Mouse (Mus musculus): ENCODE measurements around the gene Olfr134. TPM values are rescaled to one million over a fixed set of nuclear protein-coding genes. Genes with fewer than 3 reads are reported as not detected.

Gene Olfr134
- polyA plus RNA-seq (2012; fragmentation: generic; extraction: Trizol) = not detected

GRCm38 (mm10) chr17:38171088-38171487 is at the start of gene Olfr134:
Gene Olfr134, plus strand, starts transcription at chr17:38171388.

GRCm38 (mm10) chr17:38134426-38134825 is 36.8 kb upstream of the Olfr134 start, which contains the start of gene Olfr132:
Gene Olfr132, minus strand, starts transcription at chr17:38134526.

GRCm38 (mm10) chr17:38144981-38145380 is 26.2 kb upstream of the Olfr134 start, which contains the start of gene Olfr133:
Gene Olfr133, plus strand, starts transcription at chr17:38145281.

GRCm38 (mm10) chr17:38204035-38204434 is 32.8 kb downstream of the Olfr134 start, which contains the start of gene Olfr135:
Gene Olfr135, plus strand, starts transcription at chr17:38204335.

Other genes starting within 250 kb of the Olfr134 start
- gene Olfr761, start 218.3 kb upstream of the Olfr134 start, polyA plus RNA-seq (2012; fragmentation: generic; extraction: Trizol) = not detected
- not detected for gene Olfr129, start 111.3 kb upstream of the Olfr134 start, polyA plus RNA-seq (2012; fragmentation: generic; extraction: Trizol)
- not detected for gene Olfr130, start 107.5 kb upstream of the Olfr134 start, polyA plus RNA-seq (2012; fragmentation: generic; extraction: Trizol)
- gene Olfr131, start 82.7 kb upstream of the Olfr134 start, polyA plus RNA-seq (2012; fragmentation: generic; extraction: Trizol) = not detected
- gene Olfr132, start 36.9 kb upstream of the Olfr134 start, polyA plus RNA-seq (2012; fragmentation: generic; extraction: Trizol) = not detected
- gene Olfr133, start 26.1 kb upstream of the Olfr134 start, polyA plus RNA-seq (2012; fragmentation: generic; extraction: Trizol) = not detected
- gene Olfr135, start 32.9 kb downstream of the Olfr134 start, polyA plus RNA-seq (2012; fragmentation: generic; extraction: Trizol) = not detected
- gene Olfr138, start 89.6 kb downstream of the Olfr134 start, polyA plus RNA-seq (2012; fragmentation: generic; extraction: Trizol) = not detected
- gene Olfr137, start 136.2 kb downstream of the Olfr134 start, polyA plus RNA-seq (2012; fragmentation: generic; extraction: Trizol) = not detected
- gene Olfr136, start 158.4 kb downstream of the Olfr134 start, polyA plus RNA-seq (2012; fragmentation: generic; extraction: Trizol) = not detected
- not detected for gene Esp36, start 248.8 kb downstream of the Olfr134 start, polyA plus RNA-seq (2012; fragmentation: generic; extraction: Trizol)